Mouse (Mus musculus): ENCODE results near the gene Tmem163.

DNA sequence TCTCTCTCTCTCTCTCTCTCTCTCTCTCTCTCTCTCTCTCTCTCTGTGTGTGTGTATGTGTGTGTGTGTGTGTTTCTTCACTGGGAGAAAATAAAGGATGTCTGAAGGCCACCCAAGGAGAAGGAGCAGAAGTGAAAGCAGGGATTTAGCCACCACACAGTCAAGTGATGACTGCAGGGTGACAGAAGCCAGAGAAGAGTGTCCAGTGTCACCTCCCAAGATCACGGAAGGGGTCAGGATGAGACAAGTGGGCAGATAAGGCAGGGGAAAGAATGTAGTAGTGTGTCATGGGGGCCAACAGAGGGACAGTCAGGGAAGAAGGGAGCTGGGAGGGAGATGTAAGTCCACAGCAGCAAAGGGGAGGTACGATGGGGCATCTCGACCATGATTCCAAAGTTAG lies 69.0 kb downstream of the Tmem163 start:
- TF ChIP-seq EP300 (IDR thresholded peaks at IDR 0.05; ENCODE audit: low read depth), result no peak
- TF ChIP-seq CTCF (IDR thresholded peaks at IDR 0.05; ENCODE audit: low read depth), result no peak
